Mouse (Mus musculus): ENCODE data around the gene Glcci1. TPM values are rescaled to one million over a fixed set of nuclear protein-coding genes. Genes with fewer than 3 reads are reported as not detected.

The Glcci1 gene
- 22.4 TPM for polyA plus RNA-seq (2015; fragmentation: Illumina TruSeq; extraction: RNeasy Lipid Tissue Mini Kit (QIAGEN cat#74804); ENCODE audit: insufficient read depth, low replicate concordance)

GRCm38 (mm10) chr6:8509551-8509950 is at the start of gene Glcci1:
TSS of gene Glcci1 (plus strand) at chr6:8509600.

